Mouse (Mus musculus) central nervous system, embryonic 11.5 days (tissue): ENCODE measurements around the gene Pigx. TPM values are rescaled to one million over a fixed set of nuclear protein-coding genes. Genes with fewer than 3 reads are reported as not detected.

ENCODE experiments used
- polyA plus RNA-seq: library from polyadenylated mRNA; depleted of rRNA; stranded (reverse); fragments of >200 nt; gene quantifications from 2 replicates; pipeline ENCODE4 v1.2.3, GENCODE M21; 2012; rRNA removed

Gene Pigx
- 67.3 and 89.2 TPM in 2 replicates for polyA plus RNA-seq

GRCm38 (mm10) chr16:32099638-32100150, at the start of gene Pigx, which contains the start of gene Cep19:
Pigx (minus strand) TSS chr16:32099740.
Cep19 (plus strand) TSS chr16:32099800.

DNA sequence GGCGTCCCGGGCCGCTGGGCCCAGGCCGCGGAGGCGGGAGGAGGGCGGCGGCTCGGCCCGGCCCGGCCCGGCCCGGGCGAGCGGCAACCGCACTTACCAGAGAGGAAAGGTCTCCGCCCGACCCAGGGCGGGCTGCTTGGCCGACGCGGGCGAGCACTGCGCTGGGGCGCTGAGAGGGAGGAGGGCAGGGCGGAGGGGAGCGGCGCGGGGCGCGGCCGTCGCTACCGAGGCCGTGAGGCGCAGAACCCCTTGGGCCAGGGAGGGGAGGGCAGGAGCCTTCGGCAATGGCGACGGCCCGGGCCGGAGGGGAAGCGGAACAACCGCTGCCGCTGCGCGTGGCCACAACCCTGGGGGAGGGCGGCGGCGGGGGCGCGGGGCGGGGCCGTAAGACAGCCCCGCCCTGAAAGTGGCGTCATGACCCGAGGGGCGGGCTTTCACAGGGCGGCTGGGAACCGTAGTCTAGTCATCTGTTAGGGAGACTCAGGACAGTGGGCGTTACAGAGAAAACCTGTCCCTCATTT, 20.5 kb downstream of the Pigx start, which contains the start of gene Pak2:
Gene Pak2 (minus strand): TSS at position 352 of the 521 bp plus-strand sequence.

Other genes with a start within 250 kb of the Pigx start
- gene Meltf, start 220.9 kb downstream of the Pigx start, polyA plus RNA-seq: 0.10 and 0.19 TPM in 2 replicates
- 0.23 and 0.29 TPM in 2 replicates for gene Pigz, start 165.9 kb downstream of the Pigx start, polyA plus RNA-seq
- 33.2 and 45.6 TPM in 2 replicates for gene 0610012G03Rik, start 151.2 kb downstream of the Pigx start, polyA plus RNA-seq
- 221 and 907 TPM in 2 replicates for gene Ncbp2, start 151.2 kb downstream of the Pigx start, polyA plus RNA-seq
- gene Senp5, start 96.5 kb downstream of the Pigx start, polyA plus RNA-seq: 17.0 and 22.6 TPM in 2 replicates
- gene Pak2, start 20.4 kb downstream of the Pigx start, polyA plus RNA-seq: 28.7 and 33.2 TPM in 2 replicates
- 22.9 and 23.2 TPM in 2 replicates for gene Cep19, start 60 bp upstream of the Pigx start, polyA plus RNA-seq
- 5.6 and 6.2 TPM in 2 replicates for gene Nrros, start 65.9 kb upstream of the Pigx start, polyA plus RNA-seq
- gene Bex6, start 80.1 kb upstream of the Pigx start, polyA plus RNA-seq: 0.17 TPM in 1 of 2 replicates, not detected in the other
- gene Fbxo45, start 147.4 kb upstream of the Pigx start, polyA plus RNA-seq: 19.1 and 20.0 TPM in 2 replicates
- gene Wdr53, start 147.5 kb upstream of the Pigx start, polyA plus RNA-seq: 13.8 and 20.1 TPM in 2 replicates
- not detected in 2 replicates for gene Smco1, start 171.7 kb upstream of the Pigx start, polyA plus RNA-seq
- 25.1 and 35.4 TPM in 2 replicates for gene Rnf168, start 177.7 kb upstream of the Pigx start, polyA plus RNA-seq
- 17.5 and 29.2 TPM in 2 replicates for gene Ubxn7, start 232.5 kb upstream of the Pigx start, polyA plus RNA-seq